Mouse (Mus musculus) CH12.LX (cell line): ENCODE measurements at regions not wholly inside any gene's neighbourhood (a gene's known extent, or its start where the extent isn't known, plus 50 kb on each side); places are given as distances from the start of the nearest gene placed in this dataset.

Experiments
- CTCF ChIP-seq, 2 experiments: IDR thresholded peaks in 1 of 2; conservative IDR thresholded peaks in 1 of 2; 2 replicates each; pipeline ENCODE4 v1.5.1; 2011 to 2012; ENCODE audit warnings: low read depth in 2 of 2, low read length in 2 of 2, improper control_type of control experiment in 1 of 2, inconsistent platforms in 1 of 2, mild to moderate bottlenecking in 1 of 2, moderate library complexity in 1 of 2
- ETS1 ChIP-seq: conservative IDR thresholded peaks from 2 replicates; pipeline ENCODE4 v1.6.1; 2012; ENCODE audit warnings: low read depth, mild to moderate bottlenecking, inconsistent platforms, low read length, improper control_type of control experiment, moderate library complexity
- GABPA ChIP-seq: IDR thresholded peaks from 2 replicates; pipeline ENCODE4 v1.6.1; 2012; ENCODE audit warnings: low read depth, low read length, improper control_type of control experiment, inconsistent platforms; ENCODE audit not compliant: insufficient replicate concordance
- JUND ChIP-seq: conservative IDR thresholded peaks from 2 replicates; pipeline ENCODE4 v1.6.1; 2011; ENCODE audit warnings: low read depth, low read length, improper control_type of control experiment
- MEF2A ChIP-seq: IDR thresholded peaks from 2 replicates; pipeline ENCODE4 v1.6.1; 2014; ENCODE audit warnings: low read depth, mild to moderate bottlenecking, inconsistent platforms, low read length, improper control_type of control experiment, borderline replicate concordance
- MXI1 ChIP-seq: IDR thresholded peaks from 2 replicates; pipeline ENCODE4 v1.6.1; 2011; ENCODE audit warnings: mild to moderate bottlenecking, low read depth, low read length, improper control_type of control experiment
- SMC3 ChIP-seq: IDR thresholded peaks from 2 replicates; pipeline ENCODE4 v1.6.1; 2011; ENCODE audit warnings: low read depth, low read length, improper control_type of control experiment
- ZC3H11A ChIP-seq: IDR thresholded peaks from 2 replicates; pipeline ENCODE4 v1.6.1; 2012; ENCODE audit warnings: low read depth, mild to moderate bottlenecking, inconsistent platforms, low read length, improper control_type of control experiment
- ZKSCAN1 ChIP-seq: IDR thresholded peaks from 2 replicates; pipeline ENCODE4 v1.6.1; 2012; ENCODE audit warnings: low read depth, inconsistent platforms, low read length, improper control_type of control experiment, borderline replicate concordance
- ZMIZ1 ChIP-seq: IDR thresholded peaks from 2 replicates; pipeline ENCODE4 v1.6.1; 2012; ENCODE audit warnings: low read depth, mild to moderate bottlenecking, inconsistent platforms, low read length, improper control_type of control experiment
- ZNF384 ChIP-seq: IDR thresholded peaks from 2 replicates; pipeline ENCODE4 v1.6.1; 2012; ENCODE audit warnings: low read depth, low read length, improper control_type of control experiment, inconsistent platforms

DNA sequence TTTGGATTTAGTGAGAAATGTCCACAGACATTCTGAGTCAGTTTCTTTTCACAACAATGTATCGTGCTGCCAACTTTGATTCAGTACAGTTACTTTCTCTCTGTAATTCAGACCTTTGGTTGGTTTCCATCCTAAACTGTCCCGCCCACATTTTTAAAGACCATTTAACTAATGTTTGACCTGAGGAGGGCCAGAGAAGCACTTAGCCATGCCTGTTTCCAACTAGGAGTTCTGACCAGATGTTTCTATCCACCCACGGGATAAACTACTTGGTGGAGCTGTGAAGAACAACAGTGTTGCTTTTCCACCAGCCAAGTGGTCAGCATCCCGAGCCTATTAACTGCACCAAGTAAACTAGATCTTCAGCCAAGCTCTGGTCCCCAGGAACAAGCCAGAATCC lies 72.0 kb downstream of the Mrpl39 start:
- no peak for TF ChIP-seq ZC3H11A
- TF ChIP-seq CTCF (conservative IDR thresholded peaks at IDR 0.05 in 1 of 2, IDR thresholded peaks at IDR 0.05 in 1 of 2; ENCODE audit: low read depth in 2 of 2, low read length in 2 of 2), result no peak
- TF ChIP-seq ETS1, result no peak
- no peak for TF ChIP-seq SMC3
- no peak for TF ChIP-seq JUND
- no peak for TF ChIP-seq GABPA
- TF ChIP-seq MEF2A, result no peak
- TF ChIP-seq ZNF384, result no peak
- TF ChIP-seq ZMIZ1, result no peak
- no peak for TF ChIP-seq MXI1
- no peak for TF ChIP-seq ZKSCAN1
